Mouse (Mus musculus): ENCODE data around the gene Slc39a8. TPM values are rescaled to one million over a fixed set of nuclear protein-coding genes. Genes with fewer than 3 reads are reported as not detected.

The Slc39a8 gene
- polyA plus RNA-seq, 1 experiment = 5.4 TPM

- H3K4me1 ChIP-seq (ENCODE audit: control insufficient read depth, insufficient read depth, low read length) = no peaks in the 10 kb centered on the region
Observed at GRCm38 (mm10) chr3:135859431-135859830, 34.4 kb downstream of the Slc39a8 start.

GRCm38 (mm10) chr3:135862804-135863203, 37.7 kb downstream of the Slc39a8 start:
- Histone ChIP-seq H3K27ac (ENCODE audit: insufficient read depth, low read length) (no peak overlapping the region), H3K4me1 (ENCODE audit: control insufficient read depth, insufficient read depth, low read length) (no peaks in the 10 kb centered on the region), H3K4me3 (ENCODE audit: insufficient read depth, low read length) (no peak overlapping the region)
- TF ChIP-seq CTCF (IDR thresholded peaks at IDR 0.05; ENCODE audit: borderline replicate concordance, insufficient read depth, low read length) = no peak
- no peak for TF ChIP-seq POLR2A (IDR thresholded peaks at IDR 0.05; ENCODE audit: low read depth, low read length)

More at GRCm38 (mm10) chr3:135859431-135859830, 34.4 kb downstream of the Slc39a8 start:
- Histone ChIP-seq H3K4me3 (ENCODE audit: insufficient read depth, low read length) (no peak overlapping the region), H3K27ac (ENCODE audit: insufficient read depth, low read length) (no peak overlapping the region)
- no peak for TF ChIP-seq POLR2A (IDR thresholded peaks at IDR 0.05; ENCODE audit: low read depth, low read length)
- TF ChIP-seq CTCF (IDR thresholded peaks at IDR 0.05; ENCODE audit: borderline replicate concordance, insufficient read depth, low read length) = no peak

- no peaks in the 10 kb centered on the region for H3K4me1 ChIP-seq (ENCODE audit: control insufficient read depth, insufficient read depth, low read length)
- no peak overlapping the region for H3K27ac ChIP-seq (ENCODE audit: insufficient read depth, low read length)
- H3K4me3 ChIP-seq (ENCODE audit: insufficient read depth, low read length) = no peak overlapping the region
- TF ChIP-seq CTCF (IDR thresholded peaks at IDR 0.05; ENCODE audit: borderline replicate concordance, insufficient read depth, low read length) (no peak), POLR2A (IDR thresholded peaks at IDR 0.05; ENCODE audit: low read depth, low read length) (no peak)
Observed at GRCm38 (mm10) chr3:135869041-135869440, 44.0 kb downstream of the Slc39a8 start.

DNA sequence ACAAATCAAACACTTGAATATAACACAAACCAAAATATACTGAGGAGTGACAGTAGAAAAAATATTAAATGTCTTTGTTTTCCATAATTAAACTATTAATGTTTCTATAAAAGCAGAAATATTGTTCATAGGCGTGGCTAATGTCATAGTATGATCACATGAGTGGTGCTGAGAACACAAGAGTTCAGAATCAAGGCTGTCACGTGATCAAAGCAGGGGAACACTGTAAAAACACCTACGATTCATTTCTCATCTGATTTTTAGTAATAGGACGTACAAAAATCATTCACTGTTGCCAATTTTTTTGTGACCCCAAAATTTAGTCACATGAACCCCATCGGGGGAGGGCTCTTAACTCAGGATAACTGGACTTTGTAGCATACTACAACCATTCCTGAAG, 47.2 kb downstream of the Slc39a8 start:
- H3K4me1 ChIP-seq (ENCODE audit: control insufficient read depth, insufficient read depth, low read length) = no peaks in the 10 kb centered on the region
- TF ChIP-seq CTCF (IDR thresholded peaks at IDR 0.05; ENCODE audit: borderline replicate concordance, insufficient read depth, low read length) (no peak), POLR2A (IDR thresholded peaks at IDR 0.05; ENCODE audit: low read depth, low read length) (no peak)
- no peak overlapping the region for H3K27ac ChIP-seq (ENCODE audit: insufficient read depth, low read length)
- H3K4me3 ChIP-seq (ENCODE audit: insufficient read depth, low read length) = no peak overlapping the region

DNA sequence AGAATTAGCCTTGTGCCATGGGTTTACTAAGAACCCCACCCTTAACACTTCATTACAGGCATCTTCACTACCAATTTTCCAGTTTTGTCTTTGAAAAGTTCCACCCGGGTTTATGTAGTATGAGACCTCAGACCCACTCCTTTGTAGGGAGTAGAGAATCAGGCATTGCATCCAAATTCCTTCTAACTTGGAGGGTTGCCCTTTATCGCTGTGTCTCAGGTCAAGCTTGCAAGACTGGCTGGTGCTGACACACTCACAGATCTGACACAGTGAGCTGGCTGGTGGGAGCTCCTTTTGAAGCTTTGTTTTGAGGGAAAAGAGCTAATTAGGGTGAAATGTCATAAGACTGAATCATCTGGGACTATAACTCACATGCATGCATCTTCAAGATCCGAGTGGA, 48.5 kb downstream of the Slc39a8 start:
- Histone ChIP-seq H3K4me1 (ENCODE audit: control insufficient read depth, insufficient read depth, low read length) (no peaks in the 10 kb centered on the region), H3K27ac (ENCODE audit: insufficient read depth, low read length) (no peak overlapping the region), H3K4me3 (ENCODE audit: insufficient read depth, low read length) (no peak overlapping the region)
- TF ChIP-seq CTCF (IDR thresholded peaks at IDR 0.05; ENCODE audit: borderline replicate concordance, insufficient read depth, low read length) (no peak), POLR2A (IDR thresholded peaks at IDR 0.05; ENCODE audit: low read depth, low read length) (no peak)

DNA sequence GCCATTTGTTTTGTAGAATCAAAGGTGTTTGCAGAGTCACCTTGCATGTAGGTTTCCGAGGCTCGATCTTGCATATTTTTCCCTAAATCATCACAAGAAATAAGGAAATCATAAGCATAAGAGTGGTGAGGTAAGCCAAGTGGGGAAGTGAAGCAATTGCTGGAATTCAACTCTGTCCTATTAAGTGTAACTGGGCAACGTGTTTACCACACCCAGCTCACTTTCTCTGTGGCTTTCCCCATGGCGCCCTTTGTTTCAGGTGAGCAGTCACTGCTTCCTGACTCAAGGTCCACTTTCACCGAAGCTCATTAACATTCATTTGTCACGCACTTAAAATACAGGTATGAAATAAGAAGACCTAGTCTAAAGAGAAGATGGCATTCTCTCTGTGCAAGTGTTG, 53.0 kb downstream of the Slc39a8 start:
- no peak overlapping the region for H3K27ac ChIP-seq (ENCODE audit: insufficient read depth, low read length)
- no peaks in the 10 kb centered on the region for H3K4me1 ChIP-seq (ENCODE audit: control insufficient read depth, insufficient read depth, low read length)
- no peak for TF ChIP-seq CTCF (IDR thresholded peaks at IDR 0.05; ENCODE audit: borderline replicate concordance, insufficient read depth, low read length)
- TF ChIP-seq POLR2A (IDR thresholded peaks at IDR 0.05; ENCODE audit: low read depth, low read length) = no peak
- H3K4me3 ChIP-seq (ENCODE audit: insufficient read depth, low read length) = no peak overlapping the region

- no peak for TF ChIP-seq CTCF (IDR thresholded peaks at IDR 0.05; ENCODE audit: borderline replicate concordance, insufficient read depth, low read length)
- TF ChIP-seq POLR2A (IDR thresholded peaks at IDR 0.05; ENCODE audit: low read depth, low read length) = no peak
- Histone ChIP-seq H3K4me3 (ENCODE audit: insufficient read depth, low read length) (no peak overlapping the region), H3K27ac (ENCODE audit: insufficient read depth, low read length) (no peak overlapping the region), H3K4me1 (ENCODE audit: control insufficient read depth, insufficient read depth, low read length) (peaks cover 2% of the 10 kb centered on the region)
Observed at GRCm38 (mm10) chr3:135885927-135886658, 61.0 kb downstream of the Slc39a8 start.

DNA sequence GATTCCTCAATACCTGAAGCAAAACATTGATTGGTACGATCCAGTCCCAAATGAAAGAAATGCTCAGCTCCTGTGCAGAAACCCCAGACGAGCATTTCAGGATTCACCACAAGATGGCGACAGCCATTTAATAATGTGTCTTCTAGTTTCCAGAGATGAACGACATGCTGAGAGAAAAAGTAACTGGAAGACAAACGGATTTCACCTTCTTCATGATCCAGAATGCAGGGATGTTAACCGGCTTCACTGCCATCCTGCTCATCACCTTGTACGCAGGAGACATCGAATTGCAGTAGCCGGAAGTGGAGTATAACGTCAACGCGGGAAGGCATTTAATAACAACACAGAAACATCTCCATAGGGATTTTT, 61.6 kb downstream of the Slc39a8 start:
- Histone ChIP-seq H3K4me1 (ENCODE audit: control insufficient read depth, insufficient read depth, low read length) (peaks cover 2% of the 10 kb centered on the region), H3K27ac (ENCODE audit: insufficient read depth, low read length) (no peak overlapping the region), H3K4me3 (ENCODE audit: insufficient read depth, low read length) (no peak overlapping the region)
- TF ChIP-seq CTCF (IDR thresholded peaks at IDR 0.05; ENCODE audit: borderline replicate concordance, insufficient read depth, low read length) (no peak), POLR2A (IDR thresholded peaks at IDR 0.05; ENCODE audit: low read depth, low read length) (no peak)

DNA sequence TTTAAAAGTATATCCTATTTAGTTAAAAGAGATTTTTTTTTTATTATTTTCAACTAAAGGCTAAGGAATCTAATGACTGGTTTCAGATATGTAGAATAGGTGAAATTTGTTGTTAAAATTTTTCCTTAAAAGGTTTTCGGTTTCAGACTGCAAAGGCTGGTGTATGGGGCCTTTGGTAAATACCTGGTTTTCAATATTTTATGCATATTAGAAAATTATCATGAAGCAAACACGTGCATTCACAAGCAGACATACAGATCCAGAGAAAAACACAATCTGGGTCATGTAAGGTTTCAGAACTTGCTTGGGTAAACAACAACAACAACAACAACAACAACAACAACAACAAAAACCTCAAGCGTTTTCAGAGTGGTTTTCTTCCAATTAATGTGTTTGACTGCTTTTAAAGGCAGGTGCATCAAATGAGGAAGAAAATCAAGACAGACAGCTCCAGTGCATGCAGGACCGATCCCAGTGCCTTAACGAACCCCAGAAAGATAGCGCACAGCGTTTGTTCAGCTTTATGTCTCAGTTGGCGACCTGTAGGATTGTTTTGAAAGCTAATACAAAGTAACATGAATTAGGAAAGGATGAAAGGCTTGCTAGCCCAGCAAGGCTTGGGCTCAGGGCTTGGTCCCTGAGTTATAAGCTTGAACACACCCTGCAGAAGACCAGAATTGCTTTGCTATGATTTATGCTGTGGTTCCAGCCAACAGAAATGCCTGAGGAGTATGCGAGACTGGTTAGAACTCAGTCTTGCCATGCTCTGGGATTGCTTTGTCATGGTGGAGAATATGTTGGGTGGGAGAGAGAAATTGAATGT, 62.2 kb downstream of the Slc39a8 start:
- Histone ChIP-seq H3K27ac (ENCODE audit: insufficient read depth, low read length) (no peak overlapping the region), H3K4me3 (ENCODE audit: insufficient read depth, low read length) (no peak overlapping the region), H3K4me1 (ENCODE audit: control insufficient read depth, insufficient read depth, low read length) (peaks cover 2% of the 10 kb centered on the region)
- TF ChIP-seq CTCF (IDR thresholded peaks at IDR 0.05; ENCODE audit: borderline replicate concordance, insufficient read depth, low read length) = no peak
- no peak for TF ChIP-seq POLR2A (IDR thresholded peaks at IDR 0.05; ENCODE audit: low read depth, low read length)

DNA sequence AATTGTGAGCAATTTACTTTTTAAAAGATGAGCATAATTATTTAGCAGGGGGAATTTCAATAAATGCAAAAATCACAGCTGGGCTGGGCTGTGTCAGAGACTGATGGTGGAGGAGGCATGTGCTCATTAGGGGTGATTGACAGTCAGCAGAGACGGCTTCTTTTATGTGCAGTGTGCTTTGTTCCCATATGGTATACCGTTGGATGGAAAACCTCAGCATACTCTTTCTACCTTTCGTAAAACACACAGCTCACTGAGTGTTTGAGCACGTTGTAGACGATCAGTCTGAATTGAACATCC, 62.7 kb downstream of the Slc39a8 start:
- no peak for TF ChIP-seq POLR2A (IDR thresholded peaks at IDR 0.05; ENCODE audit: low read depth, low read length)
- TF ChIP-seq CTCF (IDR thresholded peaks at IDR 0.05; ENCODE audit: borderline replicate concordance, insufficient read depth, low read length) = no peak
- no peak overlapping the region for H3K4me3 ChIP-seq (ENCODE audit: insufficient read depth, low read length)
- no peak overlapping the region for H3K27ac ChIP-seq (ENCODE audit: insufficient read depth, low read length)
- peaks cover 2% of the 10 kb centered on the region for H3K4me1 ChIP-seq (ENCODE audit: control insufficient read depth, insufficient read depth, low read length)
